Mouse (Mus musculus) kidney, adult 2 months (tissue): ENCODE results near the gene Cacnb2.

Experiments
- CTCF ChIP-seq: fragments of 200-500 bp; conservative IDR thresholded peaks from 2 replicates; pipeline ENCODE4 v1.5.1; 2011; ENCODE audit warnings: low read depth, mild to moderate bottlenecking, control low read depth, low read length, moderate library complexity, mixed read lengths; ENCODE audit not compliant: insufficient read depth, insufficient read length
- POLR2A ChIP-seq: fragments of 200-500 bp; IDR thresholded peaks from one replicate; pipeline ENCODE4 v1.6.1; 2011; ENCODE audit warnings: low read depth, low read length, control low read depth

DNA sequence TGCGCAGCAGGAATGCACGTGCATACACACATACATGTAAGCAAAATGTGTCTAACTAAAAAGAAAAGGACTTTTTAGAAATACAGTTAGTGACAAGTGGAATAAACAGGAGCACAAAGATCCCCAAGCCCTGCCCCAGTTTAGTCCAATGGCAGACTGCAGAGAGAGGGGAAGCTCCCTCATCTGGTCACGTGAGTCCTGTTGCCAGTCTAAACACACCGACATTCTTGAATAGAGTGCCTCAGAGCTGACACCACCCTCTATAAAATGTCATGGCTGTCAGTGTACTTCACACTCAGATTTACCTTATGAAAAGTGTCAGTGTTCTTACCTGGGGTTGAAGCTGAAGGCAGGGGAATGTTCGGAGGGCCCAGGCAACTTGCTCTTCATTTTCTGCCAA is 394.9 kb downstream of the Cacnb2 start:
- TF ChIP-seq POLR2A (no peak), CTCF (no peak)
